Mouse (Mus musculus): ENCODE data around the gene Sertad3. TPM values are rescaled to one million over a fixed set of nuclear protein-coding genes. Genes with fewer than 3 reads are reported as not detected.

The Sertad3 gene
- total and polyA plus RNA-seq, 3 experiments, result 2.0 to 6.7 TPM; not detected in 1

- TF ChIP-seq MAZ (IDR thresholded peaks at IDR 0.05; ENCODE audit: low read depth, low read length) (peak; percentile 94), TAL1 (IDR thresholded peaks at IDR 0.05; ENCODE audit: low read length) (no peak), NRF1 (IDR thresholded peaks at IDR 0.05; ENCODE audit: insufficient read depth, low read depth, low read length, poor library complexity, severe bottlenecking) (peak; percentile 99; the same call in 1 of the 2 replicates)
Measured at GRCm38 (mm10) chr7:27474490-27474954, 954 bp downstream of the Sertad3 start (continued).

- peaks cover 2 to 14% of the 10 kb centered on the region in 2 experiments; a peak in 3 of 4 replicates for H3K4me1 ChIP-seq (ENCODE audit: control insufficient read depth in 1 of 2, insufficient read depth in 2 of 2, low read length in 2 of 2)
- no peaks in the 10 kb centered on the region for H3K9me3 ChIP-seq (replicated peaks; ENCODE audit: insufficient read depth, low read length)
- H3K27me3 ChIP-seq (ENCODE audit: control insufficient read depth in 1 of 2, insufficient read depth in 2 of 2, low read length in 2 of 2), result no peaks in the 10 kb centered on the region
- H3K4me3 ChIP-seq (ENCODE audit: control insufficient read depth in 1 of 2, insufficient read depth in 1 of 2, low read depth in 2 of 2, low read length in 2 of 2), result peak overlapping the region in 1 of 2 experiments; percentile 63; a peak in 1 of 4 replicates
- TF ChIP-seq TAL1 (IDR thresholded peaks at IDR 0.05; ENCODE audit: low read length) (no peak), MAX (IDR thresholded peaks at IDR 0.05; ENCODE audit: low read length) (no peak), MEF2A (IDR thresholded peaks at IDR 0.05; ENCODE audit: extremely low read depth, insufficient replicate concordance, low read depth, low read length, poor library complexity, severe bottlenecking) (no peak), MAZ (IDR thresholded peaks at IDR 0.05; ENCODE audit: low read depth, low read length) (no peak)
- H3K9ac ChIP-seq (ENCODE audit: control insufficient read depth, low read depth, low read length, poor library complexity, severe bottlenecking), result peak overlapping the region; percentile 62
- no peaks in the 10 kb centered on the region; the same call in 1 of the 2 replicates for H3K79me2 ChIP-seq (ENCODE audit: control insufficient read depth, insufficient read depth, low read length, poor library complexity)
- H3K36me3 ChIP-seq (ENCODE audit: control insufficient read depth in 1 of 2, insufficient read depth in 2 of 2, low read length in 2 of 2), result peaks cover 0 to 10% of the 10 kb centered on the region in 2 experiments; a peak in 2 of 4 replicates
- DNase-seq (ENCODE audit: low read depth, low spot score), result no peak
- H3K27ac ChIP-seq (ENCODE audit: control insufficient read depth, low read depth, low read length), result no peak overlapping the region
Measured at GRCm38 (mm10) chr7:27475596-27475995, 2.0 kb downstream of the Sertad3 start.

GRCm38 (mm10) chr7:27476098-27476635, 2.6 kb downstream of the Sertad3 start:
- no peaks in the 10 kb centered on the region for H3K27me3 ChIP-seq (ENCODE audit: control insufficient read depth in 1 of 2, insufficient read depth in 2 of 2, low read length in 2 of 2)
- peaks cover 2 to 18% of the 10 kb centered on the region in 2 experiments; a peak in 3 of 4 replicates for H3K4me1 ChIP-seq (ENCODE audit: control insufficient read depth in 1 of 2, insufficient read depth in 2 of 2, low read length in 2 of 2)
- no peak for DNase-seq (ENCODE audit: low read depth, low spot score)
- no peak overlapping the region for H3K27ac ChIP-seq (ENCODE audit: control insufficient read depth, low read depth, low read length)
- no peak overlapping the region for H3K4me3 ChIP-seq (ENCODE audit: control insufficient read depth in 1 of 2, insufficient read depth in 1 of 2, low read depth in 2 of 2, low read length in 2 of 2)
- peaks cover 0 to 10% of the 10 kb centered on the region in 2 experiments; a peak in 2 of 4 replicates for H3K36me3 ChIP-seq (ENCODE audit: control insufficient read depth in 1 of 2, insufficient read depth in 2 of 2, low read length in 2 of 2)
- no peaks in the 10 kb centered on the region for H3K9me3 ChIP-seq (replicated peaks; ENCODE audit: insufficient read depth, low read length)
- TF ChIP-seq SIN3A (IDR thresholded peaks at IDR 0.05; ENCODE audit: low read length) (no peak), BHLHE40 (IDR thresholded peaks at IDR 0.05; ENCODE audit: borderline replicate concordance, low read depth, low read length) (no peak), NRF1 (IDR thresholded peaks at IDR 0.05; ENCODE audit: insufficient read depth, low read depth, low read length, poor library complexity, severe bottlenecking) (no peak), MAFK (IDR thresholded peaks at IDR 0.05; ENCODE audit: borderline replicate concordance, low read depth, low read length) (no peak), MYC (IDR thresholded peaks at IDR 0.05; ENCODE audit: low read depth, low read length) (no peak)
- H3K9ac ChIP-seq (ENCODE audit: control insufficient read depth, low read depth, low read length, poor library complexity, severe bottlenecking), result no peak overlapping the region
- H3K79me2 ChIP-seq (ENCODE audit: control insufficient read depth, insufficient read depth, low read length, poor library complexity), result no peaks in the 10 kb centered on the region; the same call in 1 of the 2 replicates

GRCm38 (mm10) chr7:27478561-27478960, 5.0 kb downstream of the Sertad3 start:
- TF ChIP-seq MYC (IDR thresholded peaks at IDR 0.05; ENCODE audit: low read depth, low read length), result no peak
- no peak for TF ChIP-seq E2F4 (IDR thresholded peaks at IDR 0.05; ENCODE audit: borderline replicate concordance, low read depth, low read length)
- no peak for TF ChIP-seq SMC3 (IDR thresholded peaks at IDR 0.05; ENCODE audit: low read depth, low read length)
- TF ChIP-seq CHD2 (IDR thresholded peaks at IDR 0.05; ENCODE audit: low read length), result no peak
- TF ChIP-seq CTCF (IDR thresholded peaks at IDR 0.05 in 2 of 3, conservative IDR thresholded peaks at IDR 0.05 in 1 of 3; ENCODE audit: control insufficient read depth in 1 of 3, insufficient read depth in 1 of 3, low read depth in 2 of 3, low read length in 3 of 3, poor library complexity in 1 of 3, severe bottlenecking in 1 of 3), result 0 out of 6 replicates have a peak, but pooled peaks of 1 of the 3 experiments have one; percentile 5
- TF ChIP-seq BHLHE40 (IDR thresholded peaks at IDR 0.05; ENCODE audit: borderline replicate concordance, low read depth, low read length), result no peak
- no peak for TF ChIP-seq USF1 (IDR thresholded peaks at IDR 0.05; ENCODE audit: low read depth, low read length)
- TF ChIP-seq JUND (IDR thresholded peaks at IDR 0.05; ENCODE audit: low read depth, low read length), result no peak
- no peak for TF ChIP-seq ZC3H11A (IDR thresholded peaks at IDR 0.05; ENCODE audit: low read depth, low read length)
- H3K27me3 ChIP-seq (ENCODE audit: control insufficient read depth in 1 of 2, insufficient read depth in 2 of 2, low read length in 2 of 2), result no peaks in the 10 kb centered on the region
- no peak overlapping the region for H3K27ac ChIP-seq (ENCODE audit: control insufficient read depth, low read depth, low read length)
- H3K36me3 ChIP-seq (ENCODE audit: control insufficient read depth in 1 of 2, insufficient read depth in 2 of 2, low read length in 2 of 2), result peaks cover 0 to 14% of the 10 kb centered on the region in 2 experiments; a peak in 2 of 4 replicates
- no peak for DNase-seq (ENCODE audit: low read depth, low spot score)
- peaks cover 4 to 21% of the 10 kb centered on the region in 2 experiments; a peak in 3 of 4 replicates for H3K4me1 ChIP-seq (ENCODE audit: control insufficient read depth in 1 of 2, insufficient read depth in 2 of 2, low read length in 2 of 2)
- no peak overlapping the region for H3K9ac ChIP-seq (ENCODE audit: control insufficient read depth, low read depth, low read length, poor library complexity, severe bottlenecking)
- H3K9me3 ChIP-seq (replicated peaks; ENCODE audit: insufficient read depth, low read length), result no peaks in the 10 kb centered on the region
- no peaks in the 10 kb centered on the region; the same call in 1 of the 2 replicates for H3K79me2 ChIP-seq (ENCODE audit: control insufficient read depth, insufficient read depth, low read length, poor library complexity)
- no peak overlapping the region for H3K4me3 ChIP-seq (ENCODE audit: control insufficient read depth in 1 of 2, insufficient read depth in 1 of 2, low read depth in 2 of 2, low read length in 2 of 2)
